Mouse (Mus musculus): ENCODE results near the gene Paqr8. TPM values are rescaled to one million over a fixed set of nuclear protein-coding genes. Genes with fewer than 3 reads are reported as not detected.
A peak's percentile ranks its signal among the peaks of the same experiment; 100 is the strongest.

The Paqr8 gene
- total and polyA plus RNA-seq, 3 experiments, result 0.38 to 1.3 (median 1.1) TPM

GRCm38 (mm10) chr1:20912115-20912514 lies 21.7 kb downstream of the Paqr8 start:
- TF ChIP-seq HCFC1 (IDR thresholded peaks at IDR 0.05; ENCODE audit: low read depth, low read length), result no peak
- TF ChIP-seq KAT2A (IDR thresholded peaks at IDR 0.05; ENCODE audit: insufficient replicate concordance, low read length), result no peak
- TF ChIP-seq ZKSCAN1 (IDR thresholded peaks at IDR 0.05; ENCODE audit: borderline replicate concordance, low read depth, low read length), result no peak
- no peak for TF ChIP-seq RCOR1 (conservative IDR thresholded peaks at IDR 0.05; ENCODE audit: low read depth, low read length)
- TF ChIP-seq EP300 (IDR thresholded peaks at IDR 0.05; ENCODE audit: low read length), result peak; percentile 61; the same call in 1 of the 2 replicates
- no peak for TF ChIP-seq ZC3H11A (IDR thresholded peaks at IDR 0.05; ENCODE audit: low read depth, low read length)
- TF ChIP-seq UBTF (IDR thresholded peaks at IDR 0.05; ENCODE audit: low read depth, low read length), result no peak
- TF ChIP-seq POLR2A (IDR thresholded peaks at IDR 0.05; ENCODE audit: low read depth, low read length), result no peak
- TF ChIP-seq IRF4 (IDR thresholded peaks at IDR 0.05; ENCODE audit: low read depth, low read length), result peak; percentile 41
- peak; percentile 71 for TF ChIP-seq ETS1 (conservative IDR thresholded peaks at IDR 0.05; ENCODE audit: low read depth, low read length)
- no peak for TF ChIP-seq SMC3 (IDR thresholded peaks at IDR 0.05; ENCODE audit: low read depth, low read length)
- TF ChIP-seq USF1 (IDR thresholded peaks at IDR 0.05; ENCODE audit: low read depth, low read length), result no peak
- peak; percentile 47; the same call in 1 of the 2 replicates for TF ChIP-seq ZNF384 (IDR thresholded peaks at IDR 0.05; ENCODE audit: low read depth, low read length)
- TF ChIP-seq NELFE (IDR thresholded peaks at IDR 0.05; ENCODE audit: low read depth, low read length), result no peak
- no peak for TF ChIP-seq TCF12 (IDR thresholded peaks at IDR 0.05; ENCODE audit: low read depth, low read length)
- TF ChIP-seq BHLHE40 (IDR thresholded peaks at IDR 0.05; ENCODE audit: low read depth, low read length), result peak; percentile 64
- no peak for TF ChIP-seq ELF1 (IDR thresholded peaks at IDR 0.05; ENCODE audit: low read depth, low read length)
- TF ChIP-seq MEF2A (IDR thresholded peaks at IDR 0.05; ENCODE audit: borderline replicate concordance, low read depth, low read length), result 0 out of 2 replicates have a peak, but pooled peaks have one; percentile 19
- no peak for TF ChIP-seq MYC (IDR thresholded peaks at IDR 0.05; ENCODE audit: low read depth, low read length)
- TF ChIP-seq CTCF (conservative IDR thresholded peaks at IDR 0.05 in 1 of 2, IDR thresholded peaks at IDR 0.05 in 1 of 2; ENCODE audit: low read depth in 2 of 2, low read length in 2 of 2), result no peak
- TF ChIP-seq MAFK (IDR thresholded peaks at IDR 0.05; ENCODE audit: insufficient replicate concordance, low read length), result 0 out of 2 replicates have a peak, but pooled peaks have one; percentile 13
- H3K4me1 ChIP-seq (ENCODE audit: control insufficient read depth in 1 of 2, insufficient read depth in 2 of 2), result peaks cover 0 to 19% of the 10 kb centered on the region in 2 experiments; a peak in 2 of 4 replicates
- in situ Hi-C loops (cut with MboI; ENCODE audit: low pct_ligation_motif_present, low pct_unique_long_range_greater_than_20kb, low sequenced_read_pairs), result no loop called here
- H3K27ac ChIP-seq (ENCODE audit: insufficient read depth, low read depth), result no peak overlapping the region
- DNase-seq (ENCODE audit: extremely low read depth), result peak; percentile 77
- no peaks in the 10 kb centered on the region for H3K79me2 ChIP-seq (replicated peaks; ENCODE audit: control insufficient read depth, extremely low read depth, insufficient read depth, poor library complexity, severe bottlenecking)
- H3K9me3 ChIP-seq (replicated peaks; ENCODE audit: low read length), result no peaks in the 10 kb centered on the region
- H3K9ac ChIP-seq (ENCODE audit: insufficient read depth, low read depth), result 0 out of 2 replicates have a peak overlapping the region, but pooled peaks have one; percentile 31
- dilution Hi-C loops (cut with MboI; ENCODE audit: extremely low pct_ligation_motif_present, extremely low pct_unique_long_range_greater_than_20kb, low sequenced_read_pairs), result no loop called here
- no peak overlapping the region for H3K4me3 ChIP-seq (replicated peaks in 1 of 3; ENCODE audit: low read depth in 2 of 3, low read length in 2 of 3, poor library complexity in 1 of 3)
- H3K4me2 ChIP-seq (ENCODE audit: insufficient read depth, low read depth, poor library complexity, severe bottlenecking), result peak overlapping the region; percentile 24
- no peaks in the 10 kb centered on the region for H3K27me3 ChIP-seq (replicated peaks)
- no peaks in the 10 kb centered on the region for H3K36me3 ChIP-seq (replicated peaks in 1 of 2; ENCODE audit: control insufficient read depth in 1 of 2, insufficient read depth in 1 of 2, low read length in 1 of 2)

Data from CH12.LX (cell line).